Comparison of ENCODE assay signal across 15 mouse cellular contexts in genomic region chr10:62239270-62239669, GRCm38 (mm10). TPM values are rescaled to one million over a fixed set of nuclear protein-coding genes. Genes with fewer than 3 reads are reported as not detected.
DNase-seq lines count a peak whose midpoint lies in the region; ATAC-seq and TF ChIP-seq lines count a peak whose summit lies in the region.
"Had no signal": no experiment of that assay in that cellular context is flagged by ENCODE, and none has a peak within 500 bp of the region (broad histone marks: within the 10 kb centered on the region; RNA-seq: fewer than 3 reads in every experiment).

No protein-coding gene starts in this region.

- no peaks in the 10 kb centered on the region for H3K4me1 ChIP-seq in embryonic facial prominence, embryonic 11.5 days (ENCODE audit: control insufficient read depth, insufficient read depth, low read length)
- no peaks in the 10 kb centered on the region for H3K4me1 ChIP-seq in hindbrain, embryonic 11.5 days (replicated peaks; ENCODE audit: control insufficient read depth, insufficient read depth, low read length)
- H3K4me1 ChIP-seq: embryonic facial prominence, embryonic 12.5 days; hindbrain, embryonic 15.5 days; limb, embryonic 15.5 days had no signal

- no peaks in the 10 kb centered on the region for H3K36me3 ChIP-seq in embryonic facial prominence, embryonic 11.5 days (replicated peaks; ENCODE audit: control insufficient read depth, insufficient read depth, low read depth, low read length)
- no peaks in the 10 kb centered on the region for H3K36me3 ChIP-seq in hindbrain, embryonic 11.5 days (ENCODE audit: control insufficient read depth, insufficient read depth, low read length)
- H3K36me3 ChIP-seq: embryonic facial prominence, embryonic 12.5 days; hindbrain, embryonic 15.5 days; limb, embryonic 15.5 days had no signal

- no peak overlapping the region for H3K4me3 ChIP-seq in layer of hippocampus, adult 2 months
- H3K4me3 ChIP-seq in embryonic facial prominence, embryonic 11.5 days (ENCODE audit: low read depth, low read length) = no peak overlapping the region
- no peak overlapping the region for H3K4me3 ChIP-seq in hindbrain, embryonic 11.5 days (ENCODE audit: low read depth, low read length)
- H3K4me3 ChIP-seq: embryonic facial prominence, embryonic 12.5 days; hindbrain, embryonic 15.5 days; limb, embryonic 15.5 days; megakaryocyte, embryonic 14.5 days had no signal

- no peak overlapping the region for H3K4me2 ChIP-seq in embryonic facial prominence, embryonic 11.5 days (ENCODE audit: low read depth, low read length)
- H3K4me2 ChIP-seq in hindbrain, embryonic 11.5 days (replicated peaks; ENCODE audit: low read depth, low read length) = no peak overlapping the region
- H3K4me2 ChIP-seq: embryonic facial prominence, embryonic 12.5 days; hindbrain, embryonic 15.5 days; limb, embryonic 15.5 days had no signal

- peak overlapping the region; percentile 48; the same call in 1 of the 2 replicates for H3K27ac ChIP-seq in layer of hippocampus, adult 2 months
- H3K27ac ChIP-seq in embryonic facial prominence, embryonic 11.5 days (replicated peaks; ENCODE audit: low read depth, low read length) = no peak overlapping the region
- H3K27ac ChIP-seq in hindbrain, embryonic 11.5 days (ENCODE audit: low read depth, low read length) = no peak overlapping the region
- H3K27ac ChIP-seq: embryonic facial prominence, embryonic 12.5 days; hindbrain, embryonic 15.5 days; limb, embryonic 15.5 days had no signal

- DNase-seq in layer of hippocampus, adult 2 months (ENCODE audit: low spot score in 2 of 2) = no peak
- DNase-seq in layer of hippocampus, adult 18-20 months (ENCODE audit: low spot score in 2 of 2) = no peak
- peak; percentile 14 for DNase-seq in embryonic facial prominence, embryonic 11.5 days (ENCODE audit: low spot score)
- DNase-seq in gastrocnemius, postnatal 36 days = peak; percentile 31 to 52
- peak; percentile 81 to 93 for DNase-seq in kidney, postnatal 25 days
- DNase-seq in ovary, postnatal 10 days (ENCODE audit: low spot score) = no peak
- DNase-seq in lung, postnatal 14 days = no peak
- DNase-seq in hindbrain, embryonic 11.5 days (ENCODE audit: low spot score) = no peak
- DNase-seq: adrenal gland, postnatal 25 days; thymus, postnatal 14 days had no signal

- no peak for TF ChIP-seq CTCF in layer of hippocampus, adult 2 months (conservative IDR thresholded peaks at IDR 0.05)

- no peaks in the 10 kb centered on the region for H3K9me3 ChIP-seq in embryonic facial prominence, embryonic 11.5 days (replicated peaks; ENCODE audit: control insufficient read depth, low read length)
- no peaks in the 10 kb centered on the region for H3K9me3 ChIP-seq in hindbrain, embryonic 11.5 days (ENCODE audit: control insufficient read depth, low read length)
- H3K9me3 ChIP-seq: embryonic facial prominence, embryonic 12.5 days; hindbrain, embryonic 15.5 days; limb, embryonic 15.5 days had no signal

- intact Hi-C loops in gastrocnemius, postnatal 36 days (cut with DNase I) = no loop called here

- no peaks in the 10 kb centered on the region for H3K27me3 ChIP-seq in embryonic facial prominence, embryonic 11.5 days (ENCODE audit: control insufficient read depth, insufficient read depth, low read length)
- H3K27me3 ChIP-seq in hindbrain, embryonic 11.5 days (ENCODE audit: control insufficient read depth, insufficient read depth, low read length) = no peaks in the 10 kb centered on the region
- H3K27me3 ChIP-seq: embryonic facial prominence, embryonic 12.5 days; hindbrain, embryonic 15.5 days; limb, embryonic 15.5 days had no signal

- no peak overlapping the region for H3K9ac ChIP-seq in embryonic facial prominence, embryonic 11.5 days (replicated peaks; ENCODE audit: low read length)
- no peak overlapping the region for H3K9ac ChIP-seq in hindbrain, embryonic 11.5 days (ENCODE audit: low read depth, low read length)
- H3K9ac ChIP-seq: embryonic facial prominence, embryonic 12.5 days; hindbrain, embryonic 15.5 days; limb, embryonic 15.5 days had no signal

- no peak for ATAC-seq in embryonic facial prominence, embryonic 11.5 days (replicated peaks; ENCODE audit: insufficient number of reproducible peaks, low FRiP score, low TSS enrichment, low read depth)
- no peak for ATAC-seq in hindbrain, embryonic 11.5 days (ENCODE audit: low FRiP score)

- 36% methylated on average over 6 of the region's 6 CpGs for WGBS in embryonic facial prominence, embryonic 11.5 days
- WGBS in hindbrain, embryonic 11.5 days = 53% methylated on average over 6 of the region's 6 CpGs

RNA-seq across cellular contexts. Expression of gene Tspan15, which starts 8.2 kb away (rescaled TPM):
- total RNA-seq in layer of hippocampus, adult 2 months (2021) = 10 to 100 TPM; 13.6 to 15.9 TPM
- 10 to 100 TPM; 16.0 to 18.5 TPM for total RNA-seq in layer of hippocampus, adult 18-20 months (2021)
- 12.2 and 13.3 TPM in 2 replicates for polyA plus RNA-seq in embryonic facial prominence, embryonic 11.5 days (2014; fragmentation: Nextera tagmentation; extraction: Ambion mirVana)
- 1 to 10 TPM; 3.5 to 6.4 TPM for total RNA-seq in gastrocnemius, postnatal 36 days (2021)
- polyA plus RNA-seq in hindbrain, embryonic 11.5 days (2014; fragmentation: Nextera tagmentation; extraction: Ambion mirVana) = 9.2 and 11.0 TPM in 2 replicates

RNA-seq across cellular contexts. Expression of gene Tacr2, which starts 13.0 kb away (rescaled TPM):
- not detected for total RNA-seq in layer of hippocampus, adult 2 months (2021)
- under 1 TPM; 0.23 to 0.27 TPM for total RNA-seq in layer of hippocampus, adult 18-20 months (2021)
- polyA plus RNA-seq in embryonic facial prominence, embryonic 11.5 days (2014; fragmentation: Nextera tagmentation; extraction: Ambion mirVana) = not detected in 2 replicates
- not detected for total RNA-seq in gastrocnemius, postnatal 36 days (2021)
- polyA plus RNA-seq in hindbrain, embryonic 11.5 days (2014; fragmentation: Nextera tagmentation; extraction: Ambion mirVana) = not detected in 2 replicates
- polyA plus RNA-seq: embryonic facial prominence, embryonic 12.5 days; forebrain, embryonic 11.5 days; hindbrain, embryonic 15.5 days; limb, embryonic 15.5 days had no signal

Comparison
In these comparisons a context has a peak if more than half of its experiments do, and no peak if none do; other contexts are left out.
1. DNase-seq: peak in embryonic facial prominence, embryonic 11.5 days (single experiment), gastrocnemius, postnatal 36 days (2 of 2) and kidney, postnatal 25 days (2 of 2); none in layer of hippocampus, adult 2 months (0 of 2), layer of hippocampus, adult 18-20 months (0 of 2), ovary, postnatal 10 days (single experiment), lung, postnatal 14 days (single experiment) and hindbrain, embryonic 11.5 days (single experiment).